Mouse (Mus musculus) left cerebral cortex, postnatal 10 days (tissue): ENCODE measurements around the gene Capn2. TPM values are rescaled to one million over a fixed set of nuclear protein-coding genes. Genes with fewer than 3 reads are reported as not detected.

Experiments used
- DNase-seq, 2 experiments: peaks; one replicate each; pipeline ENCODE4 v3.0.0; 2021 to 2022; ENCODE audit warnings: low spot score in 2 of 2, mixed read lengths in 1 of 2; ENCODE audit errors: extremely low spot score in 1 of 2
- intact Hi-C: fragments of 180-260 bp; cut with DNase I; formaldehyde crosslinking; loops from one replicate; pipeline ENCODE4 v1.15.1; 2025
- total RNA-seq, 2 experiments: library from RNA; stranded (reverse); gene quantifications; 2 replicates each; pipeline ENCODE4 v1.2.3; 2021

The Capn2 gene
- total RNA-seq, 2 experiments from 2014 or later, result 59.9 to 64.6 TPM

DNA sequence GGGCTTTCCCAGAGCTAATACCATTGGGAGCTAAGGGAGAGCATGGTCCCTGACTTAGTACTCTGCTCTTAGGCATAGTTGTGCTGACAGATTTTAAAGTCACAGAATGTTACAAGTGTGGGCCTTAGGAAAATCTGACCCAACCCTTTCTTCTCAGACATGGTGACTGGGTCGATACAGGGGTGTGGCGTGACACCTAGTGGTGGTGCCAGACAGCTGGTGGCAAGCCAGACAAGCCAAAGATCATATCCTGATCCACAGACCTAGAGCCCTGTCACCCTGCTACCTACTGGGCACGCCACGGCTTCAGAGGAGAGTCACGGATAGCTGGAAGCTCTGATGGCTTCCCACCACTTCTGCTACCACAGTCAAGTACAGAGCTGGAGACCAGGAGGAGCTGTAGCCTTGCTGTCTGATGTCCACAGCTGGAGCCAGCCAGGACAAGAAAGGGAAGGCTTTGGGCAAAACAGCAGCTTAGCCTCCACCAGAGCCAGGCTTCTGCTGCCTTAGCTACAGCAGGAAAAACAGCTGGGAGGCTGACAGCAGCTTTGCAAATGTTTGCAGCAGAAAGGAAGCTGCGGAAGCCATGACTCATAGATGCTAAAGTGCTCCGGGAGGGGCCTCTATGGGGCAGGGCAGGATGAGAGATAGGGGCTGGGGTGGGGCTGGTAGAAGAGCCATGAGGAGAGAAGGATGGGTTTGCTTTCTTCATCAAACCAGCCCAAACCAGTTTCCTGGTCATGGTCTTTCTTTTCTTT lies 11.0 kb downstream of the Capn2 start:
- peak in 1 of 2 experiments; percentile 59 for DNase-seq
- intact Hi-C loops, result no loop called here

DNA sequence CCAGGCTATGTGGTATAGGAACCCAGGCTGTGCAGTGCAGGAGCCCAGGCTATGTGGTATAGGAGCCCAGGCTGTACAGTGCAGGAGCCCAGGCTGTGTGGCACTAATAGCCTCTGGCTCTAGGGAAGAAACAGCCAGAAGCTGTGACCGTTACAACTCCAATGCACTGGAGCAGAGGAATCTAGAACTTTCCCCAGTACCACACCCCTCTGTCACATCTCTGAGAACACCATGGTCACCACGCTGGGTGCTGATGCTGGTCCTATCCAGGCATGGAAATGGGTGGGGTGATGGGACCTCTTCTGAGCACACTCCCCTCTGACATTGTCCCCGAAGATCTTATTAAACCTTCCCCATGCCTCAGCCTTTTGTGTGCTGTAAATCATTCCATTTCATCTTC lies 12.1 kb downstream of the Capn2 start:
- intact Hi-C loops, result no loop called here
- DNase-seq, result peak in 1 of 2 experiments; percentile 10

DNA sequence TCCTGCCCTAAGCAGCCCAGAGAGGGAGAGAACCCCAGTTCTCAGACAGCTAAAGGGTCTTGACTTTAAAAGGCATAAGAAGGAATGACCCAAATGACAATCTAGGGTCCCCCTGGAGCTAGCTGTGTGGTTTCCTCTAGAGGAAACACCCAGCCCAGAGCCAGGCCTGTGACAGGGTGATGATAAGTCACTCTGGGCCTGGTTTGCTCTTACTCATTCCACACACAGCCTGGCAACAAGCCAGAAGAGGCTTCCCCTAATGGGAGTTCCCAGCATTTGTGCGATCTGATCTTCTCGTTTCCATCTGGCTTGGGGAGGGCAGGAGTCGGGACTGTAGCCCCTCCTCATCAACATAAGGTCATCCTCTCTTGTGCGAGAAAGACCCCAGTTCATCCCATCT lies 13.2 kb downstream of the Capn2 start:
- peak in 1 of 2 experiments; percentile 82 for DNase-seq
- intact Hi-C loops, result no loop called here

DNA sequence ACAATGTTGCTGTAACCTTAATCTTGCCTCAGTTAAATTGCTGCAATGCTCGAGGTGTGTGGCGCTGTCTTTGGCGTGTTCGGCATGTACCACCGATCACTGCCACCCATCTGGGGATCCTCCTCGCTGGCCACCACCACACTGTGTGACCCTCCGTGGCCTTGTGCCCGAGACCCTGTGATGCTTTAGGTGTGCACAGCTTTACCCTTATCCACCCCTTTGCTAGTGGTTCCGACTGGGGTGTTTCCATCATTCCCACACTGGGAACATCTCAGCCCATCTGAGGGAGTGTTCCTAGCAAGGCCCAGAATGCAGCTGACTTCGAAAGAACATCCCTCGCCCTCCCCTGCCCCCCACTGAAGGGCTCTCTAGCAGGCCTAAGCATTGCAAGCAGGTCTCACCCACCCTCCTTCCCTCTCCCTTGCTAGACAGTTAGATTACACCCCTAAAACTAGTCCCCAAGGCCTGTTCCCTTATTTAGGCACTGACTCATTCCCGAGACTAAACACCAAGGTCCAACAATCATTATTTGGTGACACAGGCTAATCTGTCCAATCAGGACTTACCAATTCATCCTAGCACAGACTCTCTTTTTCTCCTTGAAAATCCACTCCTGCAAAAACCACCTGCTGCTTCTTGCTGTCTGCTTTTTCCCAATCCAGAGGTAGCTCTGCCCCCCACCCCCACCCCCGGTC lies 14.1 kb downstream of the Capn2 start:
- intact Hi-C loops, result no loop called here
- DNase-seq, result peak in 1 of 2 experiments; percentile 18

GRCm38 (mm10) chr1:182502491-182503050 lies 14.8 kb downstream of the Capn2 start:
- intact Hi-C loops, result no loop called here
- no peak for DNase-seq

- DNase-seq, result no peak
- intact Hi-C loops, result no loop called here
Observed at GRCm38 (mm10) chr1:182501815-182502405, 15.5 kb downstream of the Capn2 start.

GRCm38 (mm10) chr1:182500843-182501242 lies 16.6 kb downstream of the Capn2 start:
- intact Hi-C loops, result no loop called here
- no peak for DNase-seq

GRCm38 (mm10) chr1:182500224-182500623 lies 17.2 kb downstream of the Capn2 start:
- DNase-seq, result no peak
- intact Hi-C loops, result no loop called here

DNA sequence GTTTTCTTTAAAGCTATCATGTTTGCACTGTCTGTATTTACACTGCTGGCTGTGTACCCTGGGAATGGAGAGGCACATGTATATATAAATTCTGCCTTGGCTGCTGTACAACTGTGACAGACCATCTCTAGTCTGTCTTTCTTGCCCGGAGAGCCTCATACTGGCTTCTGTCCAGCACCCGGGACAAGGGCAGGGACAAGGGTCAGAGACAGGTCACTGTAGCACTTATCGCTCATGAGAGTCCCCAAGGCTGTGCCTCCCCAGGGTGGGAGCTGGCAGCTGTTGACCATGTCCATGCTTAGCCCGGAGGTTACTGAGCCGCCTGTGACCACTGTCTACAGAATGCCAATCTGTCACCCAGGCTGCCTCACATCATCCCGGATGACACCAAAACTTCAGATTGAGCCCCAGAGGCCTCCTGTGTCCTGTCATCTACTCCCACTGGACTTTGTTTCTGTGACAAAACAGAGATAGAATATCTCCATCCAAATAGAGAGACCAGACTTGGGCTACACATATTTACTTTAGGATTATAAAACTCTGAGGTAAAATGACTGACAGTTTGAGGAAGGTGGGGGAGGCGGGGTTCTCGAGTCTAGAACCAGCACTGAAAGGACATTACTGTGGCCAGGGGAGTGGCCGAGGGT lies 17.8 kb downstream of the Capn2 start:
- intact Hi-C loops, result no loop called here
- DNase-seq, result no peak

DNA sequence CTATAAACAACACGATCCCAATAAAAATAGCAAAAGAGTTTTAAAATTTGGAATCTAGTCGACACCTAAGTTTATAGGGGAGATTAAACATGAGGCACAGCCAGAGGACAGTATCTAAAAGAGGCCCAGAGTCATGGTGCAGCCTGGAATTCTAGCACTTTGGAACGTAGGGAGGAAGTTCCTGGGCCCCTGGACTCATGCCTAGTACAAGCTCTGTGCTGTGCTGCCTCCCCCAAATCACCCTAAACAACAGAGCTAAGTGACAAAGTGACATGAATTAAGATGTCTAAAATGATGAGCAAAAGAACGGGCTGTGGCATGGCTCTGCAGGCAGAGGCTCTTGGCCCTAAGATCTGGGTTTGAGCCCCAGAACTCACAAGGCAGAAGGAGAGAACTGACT lies 19.7 kb downstream of the Capn2 start:
- intact Hi-C loops, result no loop called here
- no peak for DNase-seq

GRCm38 (mm10) chr1:182496685-182497084 lies 20.7 kb downstream of the Capn2 start:
- intact Hi-C loops, result no loop called here
- DNase-seq, result no peak

GRCm38 (mm10) chr1:182494285-182495145 lies 22.9 kb downstream of the Capn2 start:
- DNase-seq, result no peak
- intact Hi-C loops, result no loop called here

GRCm38 (mm10) chr1:182491839-182492238 lies 25.6 kb downstream of the Capn2 start:
- no peak for DNase-seq
- intact Hi-C loops, result loop anchor here (2.0 kb wide), 1 partner anchor 25 kb away; the partner anchor contains the start of gene Capn2

DNA sequence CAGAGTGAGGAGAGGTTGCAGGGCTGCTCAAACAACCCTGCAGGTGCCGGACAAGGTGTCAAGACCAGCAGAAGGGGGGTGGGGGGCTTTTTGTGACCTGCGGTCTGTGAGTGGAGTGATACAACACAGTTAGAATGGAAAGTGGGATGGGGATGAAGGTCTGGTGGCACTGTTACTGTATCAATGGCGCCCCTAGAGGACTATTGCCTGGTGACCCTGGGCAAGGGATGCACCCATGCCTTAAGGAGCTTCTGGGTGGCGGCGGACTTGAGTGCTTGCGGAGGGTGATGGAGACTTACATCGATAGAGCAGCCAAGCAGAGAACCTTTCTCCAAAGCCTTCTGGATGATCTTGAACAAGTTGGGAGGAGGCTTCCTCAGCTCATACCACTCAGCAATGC lies 26.8 kb downstream of the Capn2 start:
- intact Hi-C loops, result loop anchor here (2.0 kb wide), 1 partner anchor 26 kb away; the partner anchor contains the start of gene Capn2
- DNase-seq, result no peak

DNA sequence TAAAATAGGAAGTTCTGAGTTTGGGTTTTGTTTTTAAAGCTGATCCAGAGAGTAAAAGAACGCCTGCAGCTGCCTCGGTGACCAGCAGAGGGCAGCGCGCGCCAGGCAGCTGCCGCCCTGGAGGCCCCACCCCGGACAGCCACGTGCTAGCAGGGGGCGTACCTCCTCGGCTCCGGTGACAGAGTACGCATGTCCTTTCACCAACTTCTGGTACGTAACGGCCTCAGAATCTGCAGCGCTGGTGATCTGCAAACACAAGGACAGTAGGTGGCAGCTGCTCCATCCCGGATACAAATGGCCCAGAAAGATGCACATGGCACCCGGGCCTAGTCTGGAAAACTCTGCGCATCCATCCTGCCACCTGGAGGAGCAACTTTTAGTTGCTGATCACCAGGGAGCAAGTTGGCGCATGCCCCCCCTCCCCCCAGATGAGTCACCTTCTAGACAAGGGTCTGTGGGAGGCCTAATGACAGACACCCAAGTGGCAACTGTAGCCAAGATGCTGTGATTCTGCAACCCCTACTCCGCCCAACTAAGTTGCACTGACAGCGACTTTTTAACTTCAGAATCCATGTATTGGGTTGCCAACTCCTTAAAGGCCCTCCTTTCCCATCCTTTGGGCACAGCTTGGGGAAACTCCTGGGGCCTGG lies 27.5 kb downstream of the Capn2 start:
- intact Hi-C loops, result loop anchor here (2.0 kb wide), 2 partner anchors 27 to 49 kb away; partner anchors contain the start of gene Capn2
- peak; percentile 90 to 96 for DNase-seq

- intact Hi-C loops, result loop anchor here (2.0 kb wide), 1 partner anchor 50 kb away; no protein-coding TSS in a partner anchor
- no peak for DNase-seq
Observed at GRCm38 (mm10) chr1:182488503-182488902, 28.9 kb downstream of the Capn2 start.

GRCm38 (mm10) chr1:182483910-182484274 lies 33.5 kb downstream of the Capn2 start:
- intact Hi-C loops, result no loop called here
- DNase-seq, result peak; percentile 42 to 70
